Mouse (Mus musculus): ENCODE measurements around the gene Dennd2a.
"Not testable (repeated sequence)": the region's sequence is repeated elsewhere in the genome, so short reads cannot be mapped to it uniquely, and the experiment has no call there.

The Dennd2a gene

DNA sequence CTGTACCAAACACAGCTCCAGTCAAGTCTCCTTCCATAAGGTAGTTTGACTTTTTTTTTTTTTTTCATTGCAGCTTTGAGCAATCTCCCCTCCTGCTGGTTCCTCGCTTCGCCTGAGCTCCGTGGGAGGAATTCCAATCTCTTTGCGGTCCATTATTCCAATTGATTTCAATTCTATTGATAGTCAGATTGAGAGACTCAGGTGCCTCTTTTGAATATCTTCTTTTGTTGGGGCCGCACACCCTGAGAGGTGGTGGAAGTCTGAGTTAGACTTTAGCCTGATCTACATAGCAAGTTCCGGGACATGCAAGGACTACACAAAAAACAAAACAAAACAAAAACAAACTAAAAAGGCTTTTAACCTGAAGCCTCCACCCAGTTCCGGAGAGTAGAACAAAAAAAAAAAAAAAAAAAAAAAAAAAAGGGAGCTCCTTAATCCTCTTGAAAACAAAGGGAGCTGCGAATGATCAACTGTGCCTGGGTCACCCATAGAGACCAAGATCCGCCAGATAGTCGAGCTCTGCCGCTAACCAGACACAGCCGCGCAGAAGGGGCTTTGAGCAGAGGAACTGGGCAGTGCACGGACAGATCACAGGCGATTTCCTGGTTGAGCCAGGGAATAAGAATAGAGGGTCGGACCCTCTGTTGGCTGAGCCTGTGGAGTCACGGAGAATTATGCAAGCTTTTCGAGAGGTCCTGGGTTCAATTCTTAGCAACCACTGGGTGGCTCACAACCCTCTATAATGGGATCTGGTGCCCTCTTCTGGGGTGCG lies 111.7 kb downstream of the Dennd2a start:
- no peak for DNase-seq

DNA sequence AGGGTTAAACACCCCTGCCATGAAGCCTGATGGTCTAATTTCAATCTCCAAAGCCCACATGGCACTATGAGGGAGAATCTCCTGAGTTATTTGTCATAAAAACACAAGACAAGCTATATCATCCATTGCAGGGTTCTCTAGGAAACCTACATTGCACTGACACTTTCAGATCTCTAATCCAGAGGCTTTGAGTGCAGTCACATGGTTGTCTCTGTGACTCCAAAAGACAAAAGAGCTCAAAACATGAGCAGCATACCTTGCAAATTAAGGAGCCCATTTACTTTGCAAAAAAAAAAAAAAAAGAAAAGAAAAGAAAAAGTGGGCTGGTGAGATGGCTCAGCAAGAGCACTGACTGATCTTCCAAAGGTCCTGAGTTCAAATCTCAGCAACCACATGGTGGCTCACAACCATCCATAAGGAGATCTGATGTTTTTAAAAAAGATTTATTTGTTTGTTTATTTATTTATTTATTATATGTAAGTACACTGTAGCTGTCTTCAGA lies 114.8 kb downstream of the Dennd2a start:
- DNase-seq: no peak

DNA sequence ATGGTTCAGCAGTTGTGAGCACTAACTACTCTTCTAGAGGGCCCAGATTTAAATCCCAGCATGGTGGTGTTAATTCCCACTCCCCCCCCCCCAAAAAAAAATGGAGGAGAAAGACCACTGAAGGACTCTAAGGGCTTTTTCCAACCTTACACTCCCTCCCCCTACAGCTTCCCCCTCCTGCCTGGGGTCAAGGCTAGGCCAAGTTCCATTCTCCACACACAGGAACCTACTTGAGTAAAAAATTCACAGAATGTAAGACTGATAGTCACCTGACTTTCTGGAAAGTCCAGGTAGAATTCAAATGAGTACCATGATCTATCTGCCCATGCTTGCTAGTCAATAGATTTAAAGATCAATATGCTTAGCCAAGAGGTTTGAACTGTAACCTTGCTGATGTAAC lies 117.5 kb downstream of the Dennd2a start:
- DNase-seq: no peak

GRCm38 (mm10) chr6:39437519-39437918 lies 120.1 kb downstream of the Dennd2a start:
- not testable (repeated sequence) for DNase-seq

GRCm38 (mm10) chr6:39435875-39436274 lies 121.8 kb downstream of the Dennd2a start:
- no peak for DNase-seq

GRCm38 (mm10) chr6:39434886-39435492 lies 122.7 kb downstream of the Dennd2a start:
- no peak for DNase-seq

- no peak for DNase-seq
These were observed 123.4 kb downstream of the Dennd2a start for GRCm38 (mm10) chr6:39434111-39434885.

DNA sequence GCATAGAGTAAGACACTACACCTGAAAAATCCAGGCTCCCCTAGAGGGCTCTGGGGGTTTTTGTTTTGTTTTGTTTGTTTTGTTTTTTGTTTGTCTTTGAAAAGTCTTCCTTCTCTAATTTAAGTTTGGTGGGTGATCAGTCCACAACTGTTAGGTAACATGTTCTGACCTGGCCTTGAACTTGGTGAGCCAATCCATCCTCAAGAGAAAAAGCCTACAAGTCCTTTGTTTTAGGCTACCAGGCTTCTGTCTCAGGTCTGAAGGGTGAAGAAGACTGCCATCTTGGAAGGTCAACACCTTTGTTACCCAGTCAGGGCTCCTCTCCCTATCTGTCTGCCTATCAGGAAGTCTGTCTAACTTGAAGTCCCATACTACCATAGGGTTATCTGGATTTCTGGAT lies 124.0 kb downstream of the Dennd2a start:
- no peak for DNase-seq

DNA sequence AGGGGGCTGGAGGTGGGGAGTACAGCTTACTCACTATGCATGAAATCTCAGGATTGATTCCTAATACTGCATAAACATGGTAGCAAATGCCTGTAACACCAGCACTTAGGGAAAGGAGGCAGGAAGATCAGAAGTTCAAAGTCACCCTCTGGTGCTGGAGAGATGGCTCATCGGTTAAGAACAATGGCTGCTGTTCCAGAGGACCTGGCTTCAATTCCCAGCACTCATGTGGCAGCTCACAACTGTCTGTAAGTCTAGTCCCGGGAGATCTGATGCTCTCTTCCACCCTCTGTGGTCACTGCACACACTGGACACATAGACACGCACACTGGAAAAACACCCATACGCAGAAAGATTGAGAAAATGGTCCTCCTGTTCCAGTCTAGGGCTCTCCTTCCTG lies 124.5 kb downstream of the Dennd2a start:
- DNase-seq: no peak

DNA sequence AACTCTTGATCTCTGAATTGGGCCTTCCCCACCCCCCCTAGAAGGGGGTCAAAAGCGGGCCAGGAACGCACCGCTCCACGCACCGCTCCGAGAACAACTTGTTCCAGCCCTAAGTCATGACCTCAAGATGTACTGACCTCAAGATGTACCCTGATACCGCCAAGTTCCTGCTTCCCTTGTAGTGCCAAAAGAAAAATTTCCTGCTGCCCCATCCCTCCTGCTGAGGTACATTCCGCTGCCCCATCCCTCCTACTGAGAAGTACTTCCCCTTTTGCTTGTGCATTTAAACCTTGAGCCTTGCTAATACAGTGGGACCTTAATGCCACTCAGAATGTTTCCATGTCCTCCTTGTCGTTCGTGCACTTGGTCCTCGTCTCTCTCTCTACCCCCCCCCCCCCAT lies 126.9 kb downstream of the Dennd2a start:
- no peak for DNase-seq

- DNase-seq: no peak
These were observed 128.5 kb downstream of the Dennd2a start for GRCm38 (mm10) chr6:39429007-39429788.

DNA sequence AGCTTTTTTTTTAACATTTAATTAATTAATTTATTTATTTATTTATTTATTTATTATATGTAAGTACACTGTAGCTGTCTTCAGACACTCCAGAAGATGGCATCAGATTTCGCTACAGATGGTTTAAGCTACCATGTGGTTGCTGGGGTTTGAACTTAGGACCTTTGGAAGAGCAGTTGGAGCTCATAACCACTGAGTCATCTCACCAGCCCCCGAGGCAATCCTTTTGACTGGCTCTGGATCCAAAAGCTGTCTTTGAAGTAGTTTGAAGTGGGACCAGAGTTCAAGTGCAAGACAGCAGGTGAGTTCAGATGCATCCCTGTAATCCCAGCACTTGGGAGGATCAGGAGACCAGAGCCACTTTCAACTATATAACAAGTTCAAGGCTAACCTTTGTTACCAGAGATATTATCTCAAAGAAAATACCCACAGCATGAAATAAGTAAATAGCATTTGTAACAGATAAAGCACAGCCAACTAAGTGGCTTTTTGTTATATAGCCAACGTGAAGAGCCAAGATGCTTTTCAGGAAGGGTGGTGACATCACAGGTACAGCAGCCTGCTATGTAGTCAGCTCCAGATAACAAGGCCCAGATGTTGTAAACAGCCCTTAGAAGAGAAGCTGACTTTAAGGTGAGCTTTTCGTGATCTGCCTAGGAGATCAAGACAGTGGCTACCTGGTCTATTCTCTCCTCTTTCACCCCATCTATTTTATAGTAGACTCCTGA lies 130.2 kb downstream of the Dennd2a start:
- DNase-seq: no peak

- no peak for DNase-seq
These were observed 130.9 kb downstream of the Dennd2a start for GRCm38 (mm10) chr6:39426725-39427124.

GRCm38 (mm10) chr6:39425181-39425580 lies 132.5 kb downstream of the Dennd2a start:
- DNase-seq: no peak

DNA sequence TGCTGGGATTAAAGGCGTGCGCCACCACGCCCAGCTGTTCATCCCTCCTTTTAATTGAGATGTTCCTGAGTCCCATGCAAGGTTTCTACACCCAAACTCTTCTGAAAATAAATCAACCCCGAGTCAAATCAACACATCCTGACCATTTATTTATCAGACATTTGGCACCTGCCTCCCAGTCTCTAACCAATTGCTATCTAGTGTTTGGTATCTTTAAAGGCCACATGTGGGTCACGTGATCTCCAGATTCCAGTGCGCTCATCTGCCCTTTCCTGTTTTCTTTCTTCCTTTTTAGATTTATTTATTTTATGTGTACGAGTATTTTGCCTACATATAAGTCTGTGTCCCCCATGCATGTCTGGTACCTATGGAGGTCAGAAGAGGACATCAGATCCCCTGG lies 134.0 kb downstream of the Dennd2a start:
- no peak for DNase-seq

DNA sequence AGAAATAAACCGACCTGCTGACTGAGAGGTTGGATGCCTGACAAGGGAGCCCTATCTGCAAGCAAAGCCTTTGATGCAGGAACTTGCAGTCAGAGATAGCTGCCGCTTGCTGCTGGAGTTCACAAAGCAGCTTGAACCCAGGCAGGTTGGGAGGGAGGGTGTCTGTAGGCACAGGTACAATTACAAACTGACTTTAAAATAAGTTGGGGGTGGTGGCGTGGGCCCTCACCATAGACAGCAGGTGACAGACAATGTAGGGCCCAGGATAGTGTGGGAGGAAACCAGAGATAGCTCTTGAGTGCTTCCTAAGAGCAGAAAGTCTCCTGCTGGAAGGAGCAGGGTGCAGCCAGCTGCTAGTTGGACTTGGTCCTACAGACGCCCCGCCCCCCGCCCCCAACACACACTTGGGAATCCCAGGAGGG lies 134.5 kb downstream of the Dennd2a start:
- no peak for DNase-seq

GRCm38 (mm10) chr6:39420867-39421266 lies 136.8 kb downstream of the Dennd2a start:
- DNase-seq: no peak

GRCm38 (mm10) chr6:39419851-39420721 lies 137.6 kb downstream of the Dennd2a start, which contains the start of gene Mkrn1:
TSS of gene Mkrn1 (minus strand) at chr6:39420462.
- DNase-seq: peak; percentile 76

DNA sequence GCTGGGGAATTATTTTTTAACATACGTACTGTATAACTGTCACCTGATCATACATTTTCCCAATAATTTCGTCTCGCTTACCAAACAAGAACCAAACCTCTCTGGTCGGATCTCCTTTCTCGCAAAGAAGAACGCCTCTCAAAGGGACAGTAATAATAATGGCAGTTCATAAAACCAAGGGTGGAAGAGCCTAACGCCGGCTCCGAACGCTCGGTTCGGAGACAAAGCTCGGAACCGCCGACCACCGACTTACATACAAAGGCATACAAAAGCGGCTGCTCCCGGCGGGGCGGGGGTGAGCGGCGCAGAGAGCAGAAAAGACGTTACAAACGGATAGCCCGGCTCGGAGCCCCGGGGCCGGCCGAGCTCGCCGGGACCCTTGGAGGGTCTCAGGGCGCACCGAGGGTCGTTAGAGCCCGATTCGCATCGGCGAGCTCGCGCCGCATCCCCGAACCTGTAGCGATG lies 138.2 kb downstream of the Dennd2a start:
- DNase-seq: no peak

DNA sequence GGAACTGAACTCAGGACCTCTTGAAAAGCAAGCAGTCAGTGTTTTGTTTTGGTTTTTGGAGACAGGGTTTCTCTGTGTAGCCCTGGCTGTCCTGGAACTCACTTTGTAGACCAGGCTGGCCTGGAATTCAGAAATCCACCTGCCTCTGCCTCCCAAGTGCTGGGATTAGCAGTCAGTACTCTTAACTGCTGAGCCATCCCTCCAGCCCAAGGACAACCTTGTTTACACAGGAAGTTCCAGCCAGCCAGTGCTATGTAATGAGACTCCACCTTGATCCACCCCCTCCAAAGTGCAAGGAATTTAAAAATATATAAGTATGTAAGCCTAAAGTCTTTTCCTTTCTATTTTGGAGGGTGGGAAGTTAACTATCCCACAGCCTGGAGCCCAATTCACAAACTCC lies 141.0 kb downstream of the Dennd2a start:
- not testable (repeated sequence) for DNase-seq

GRCm38 (mm10) chr6:39415762-39416161 lies 141.9 kb downstream of the Dennd2a start:
- peak; percentile 79 for DNase-seq

Data from lung, postnatal 14 days (tissue).